Mouse (Mus musculus) liver, embryonic 15.5 days (tissue): Measurements from ENCODE around the gene Plekho2. TPM values are rescaled to one million over a fixed set of nuclear protein-coding genes. Genes with fewer than 3 reads are reported as not detected.

Source experiments
- ATAC-seq: fragments of 200-750 bp; cut with Nextera tagmentation; 2 replicates; pipeline ENCODE4 v1.8.0; 2017; ENCODE audit warnings: moderate number of reproducible peaks, mild to moderate bottlenecking, moderate library complexity; ENCODE audit not compliant: insufficient read depth
- H3K27ac ChIP-seq: fragments of 300-500 bp; sonication (generic); replicated peaks from 2 replicates; pipeline ENCODE4 v1.5.1; 2015; ENCODE audit warnings: mild to moderate bottlenecking, inconsistent platforms
- H3K27me3 ChIP-seq: fragments of 300-500 bp; sonication (generic); 2 replicates; pipeline ENCODE4 v1.6.1; 2015; ENCODE audit warnings: mild to moderate bottlenecking, inconsistent platforms
- H3K36me3 ChIP-seq: fragments of 300-500 bp; sonication (generic); replicated peaks from 2 replicates; pipeline ENCODE4 v1.6.1; 2015; ENCODE audit warnings: moderate library complexity, mild to moderate bottlenecking, inconsistent platforms
- H3K4me1 ChIP-seq: fragments of 300-500 bp; sonication (generic); replicated peaks from 2 replicates; pipeline ENCODE4 v1.6.1; 2015; ENCODE audit warnings: inconsistent platforms
- H3K4me2 ChIP-seq: fragments of 300-500 bp; sonication (generic); 2 replicates; pipeline ENCODE4 v1.6.1; 2015; ENCODE audit warnings: moderate library complexity, mild to moderate bottlenecking, inconsistent platforms
- H3K4me3 ChIP-seq: fragments of 300-500 bp; sonication (generic); replicated peaks from 2 replicates; pipeline ENCODE4 v1.5.1; 2015; ENCODE audit warnings: mild to moderate bottlenecking, inconsistent platforms
- H3K9ac ChIP-seq: fragments of 300-500 bp; sonication (generic); 2 replicates; pipeline ENCODE4 v1.6.1; 2015; ENCODE audit warnings: moderate library complexity, mild to moderate bottlenecking, inconsistent platforms
- H3K9me3 ChIP-seq: fragments of 300-500 bp; sonication (generic); replicated peaks from 2 replicates; pipeline ENCODE4 v1.6.1; 2016; ENCODE audit warnings: inconsistent platforms
- WGBS: fragments of 180-500 bp; shearing (Covaris S2); methylation state at CpG from one replicate; pipeline ENCODE4 v1.1.7; 2015; ENCODE audit warnings: mixed read lengths; ENCODE audit not compliant: insufficient replicate concordance; 5-methylcytosine and 5-hydroxymethylcytosine counted together
- polyA plus RNA-seq: library from polyadenylated mRNA; unstranded; fragments of >200 nt; fragmentation: Nextera tagmentation; extraction: Ambion mirVana; gene quantifications from 2 replicates; pipeline ENCODE4 v1.2.1, GENCODE M21; 2015

Gene Plekho2
- polyA plus RNA-seq, 1 experiment from 2014 or later = 27.0 TPM

GRCm38 (mm10) chr9:65583045-65583444 is 3.2 kb upstream of the Plekho2 start:
- no peaks in the 10 kb centered on the region for H3K9me3 ChIP-seq
- 3% methylated on average over 8 of the region's 8 CpGs for WGBS
- no peak for ATAC-seq
- H3K4me1 ChIP-seq = peaks cover 51% of the 10 kb centered on the region
- H3K9ac ChIP-seq = no peak overlapping the region
- H3K4me3 ChIP-seq = no peak overlapping the region
- no peaks in the 10 kb centered on the region for H3K27me3 ChIP-seq
- H3K36me3 ChIP-seq = no peaks in the 10 kb centered on the region
- H3K4me2 ChIP-seq = peak overlapping the region; percentile 34
- peak overlapping the region; percentile 55 for H3K27ac ChIP-seq

- Histone ChIP-seq H3K4me2 (peak overlapping the region; percentile 84), H3K27me3 (no peaks in the 10 kb centered on the region), H3K4me1 (peaks cover 58% of the 10 kb centered on the region), H3K9ac (peak overlapping the region; percentile 93), H3K9me3 (no peaks in the 10 kb centered on the region), H3K27ac (peak overlapping the region; percentile 96), H3K36me3 (peaks cover 15% of the 10 kb centered on the region), H3K4me3 (peak overlapping the region; percentile 87)
- WGBS = 2% methylated on average over 27 of the region's 29 CpGs
- peak; percentile 41 for ATAC-seq
Measured at GRCm38 (mm10) chr9:65580401-65581256, 789 bp upstream of the Plekho2 start.

DNA sequence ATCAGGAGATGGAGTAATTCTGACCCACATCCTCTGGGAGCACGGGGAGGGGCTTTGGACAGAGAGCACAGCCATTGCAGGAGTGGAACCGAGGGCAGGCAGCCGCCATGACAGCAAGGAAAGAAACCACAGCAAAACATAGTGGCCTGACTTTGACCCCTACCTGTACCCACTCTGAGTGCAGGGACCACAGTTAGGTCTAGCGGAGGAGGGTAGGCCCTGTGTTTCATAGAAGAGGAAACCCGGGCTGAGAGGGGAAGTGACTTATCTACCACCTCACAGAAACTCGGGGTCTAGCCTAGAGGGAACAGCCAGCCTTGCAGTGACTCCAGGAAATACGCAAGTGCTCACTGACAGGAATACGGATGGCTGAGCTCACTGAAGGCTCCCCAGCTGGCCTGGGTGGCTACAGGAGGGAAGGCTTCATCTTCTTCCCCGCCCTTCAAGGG is 1.0 kb downstream of the Plekho2 start:
- Histone ChIP-seq H3K4me3 (peak overlapping the region; percentile 87), H3K9ac (peak overlapping the region; percentile 93), H3K27ac (peak overlapping the region; percentile 96), H3K4me1 (peaks cover 71% of the 10 kb centered on the region), H3K4me2 (peak overlapping the region; percentile 84), H3K27me3 (no peaks in the 10 kb centered on the region), H3K36me3 (peaks cover 21% of the 10 kb centered on the region), H3K9me3 (no peaks in the 10 kb centered on the region)
- ATAC-seq = no peak
- 9% methylated on average over 9 of the region's 9 CpGs for WGBS

DNA sequence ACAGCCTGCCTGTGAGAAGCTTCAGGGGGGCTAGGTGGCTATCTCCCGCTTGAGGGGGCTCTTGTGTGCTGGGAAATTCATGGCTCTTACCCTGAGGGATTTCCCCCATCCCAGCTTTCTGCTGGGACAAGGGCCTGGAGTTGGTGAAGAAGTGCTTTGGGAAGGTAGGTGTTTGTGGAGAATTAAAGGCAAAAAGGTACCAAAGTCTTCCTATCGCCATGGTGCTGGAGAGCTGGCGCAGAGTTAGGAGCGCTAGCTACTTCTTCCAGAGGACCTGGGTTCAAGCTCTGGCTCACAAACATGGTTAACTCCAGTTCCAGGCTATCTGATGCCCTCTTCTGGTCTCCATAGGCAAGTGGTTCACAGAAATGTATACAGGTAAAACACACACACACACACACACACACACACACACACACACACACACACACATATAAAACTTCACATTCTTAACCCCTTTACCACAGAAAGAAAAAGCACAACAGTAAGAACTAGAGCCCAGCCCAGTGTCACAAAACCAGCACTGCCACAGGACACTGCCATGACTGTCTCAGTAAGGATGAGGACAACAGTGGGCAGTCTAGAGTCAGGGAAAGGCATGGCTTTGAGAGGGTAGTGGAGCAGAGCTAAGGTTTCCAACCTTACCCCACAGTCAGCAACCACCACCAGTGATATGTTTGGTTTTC is 2.2 kb downstream of the Plekho2 start:
- ATAC-seq = no peak

GRCm38 (mm10) chr9:65576861-65577510 is 2.9 kb downstream of the Plekho2 start:
- H3K9ac ChIP-seq = peak overlapping the region; percentile 93
- H3K4me1 ChIP-seq = peaks cover 68% of the 10 kb centered on the region
- H3K36me3 ChIP-seq = peaks cover 39% of the 10 kb centered on the region
- H3K4me2 ChIP-seq = peak overlapping the region; percentile 84
- H3K9me3 ChIP-seq = no peaks in the 10 kb centered on the region
- peak overlapping the region; percentile 96 for H3K27ac ChIP-seq
- H3K27me3 ChIP-seq = no peaks in the 10 kb centered on the region
- peak overlapping the region; percentile 87 for H3K4me3 ChIP-seq
- WGBS = 36% methylated on average over 7 of the region's 7 CpGs
- no peak for ATAC-seq

More for the DNA sequence above, 2.2 kb downstream of the Plekho2 start:
- Histone ChIP-seq H3K27me3 (no peaks in the 10 kb centered on the region), H3K4me3 (peak overlapping the region; percentile 87), H3K9ac (peak overlapping the region; percentile 93), H3K4me2 (peak overlapping the region; percentile 84), H3K9me3 (no peaks in the 10 kb centered on the region), H3K4me1 (peaks cover 72% of the 10 kb centered on the region), H3K27ac (peak overlapping the region; percentile 96), H3K36me3 (peaks cover 33% of the 10 kb centered on the region)
- 81% methylated on average over 4 of the region's 4 CpGs for WGBS

GRCm38 (mm10) chr9:65575393-65576196 is 4.2 kb downstream of the Plekho2 start:
- H3K4me2 ChIP-seq = peak overlapping the region; percentile 84
- ATAC-seq = no peak
- no peaks in the 10 kb centered on the region for H3K27me3 ChIP-seq
- peak overlapping the region; percentile 93 for H3K9ac ChIP-seq
- 47% methylated on average over 8 of the region's 8 CpGs for WGBS
- peaks cover 62% of the 10 kb centered on the region for H3K4me1 ChIP-seq
- H3K9me3 ChIP-seq = no peaks in the 10 kb centered on the region
- H3K27ac ChIP-seq = peak overlapping the region; percentile 96
- peak overlapping the region; percentile 87 for H3K4me3 ChIP-seq
- H3K36me3 ChIP-seq = peaks cover 52% of the 10 kb centered on the region

GRCm38 (mm10) chr9:65574513-65575392 is 5.1 kb downstream of the Plekho2 start:
- ATAC-seq = peak; percentile 71
- H3K36me3 ChIP-seq = peaks cover 61% of the 10 kb centered on the region
- peak overlapping the region; percentile 93 for H3K9ac ChIP-seq
- H3K9me3 ChIP-seq = no peaks in the 10 kb centered on the region
- peaks cover 60% of the 10 kb centered on the region for H3K4me1 ChIP-seq
- peak overlapping the region; percentile 96 for H3K27ac ChIP-seq
- WGBS = 45% methylated on average over 11 of the region's 11 CpGs
- no peaks in the 10 kb centered on the region for H3K27me3 ChIP-seq
- H3K4me2 ChIP-seq = peak overlapping the region; percentile 84
- peak overlapping the region; percentile 87 for H3K4me3 ChIP-seq

- no peak overlapping the region for H3K4me3 ChIP-seq
- H3K9ac ChIP-seq = no peak overlapping the region
- H3K27ac ChIP-seq = no peak overlapping the region
- peaks cover 67% of the 10 kb centered on the region for H3K4me1 ChIP-seq
- H3K9me3 ChIP-seq = no peaks in the 10 kb centered on the region
- no peak overlapping the region for H3K4me2 ChIP-seq
- no peaks in the 10 kb centered on the region for H3K27me3 ChIP-seq
- 89% methylated on average over 6 of the region's 6 CpGs for WGBS
- peaks cover 80% of the 10 kb centered on the region for H3K36me3 ChIP-seq
- ATAC-seq = no peak
Measured at GRCm38 (mm10) chr9:65572837-65573236, 7.0 kb downstream of the Plekho2 start.

DNA sequence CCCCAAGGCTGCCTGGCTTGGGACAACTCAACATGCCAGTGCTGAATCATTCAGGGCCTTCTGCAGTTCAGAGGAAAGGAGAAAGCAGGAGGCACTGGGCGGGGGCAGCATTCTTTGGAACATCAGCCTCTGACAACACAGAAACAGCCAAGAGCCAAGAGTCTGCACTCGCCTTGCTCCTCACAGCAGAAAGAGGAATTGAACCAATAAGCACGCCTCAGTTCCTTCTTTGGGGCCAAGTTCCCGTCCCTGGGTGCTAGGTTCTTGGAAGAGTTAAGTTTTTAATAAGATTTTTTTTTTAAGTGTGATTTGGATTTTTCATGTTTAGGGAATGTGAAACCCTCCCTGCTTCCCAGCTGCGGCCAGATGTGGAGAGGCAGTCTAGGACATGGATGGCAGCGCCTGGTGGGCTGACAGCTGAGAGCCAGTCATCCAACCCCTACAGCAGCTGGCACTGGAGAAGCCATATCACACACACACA is 10.3 kb downstream of the Plekho2 start:
- no peak for ATAC-seq
- Histone ChIP-seq H3K27me3 (no peaks in the 10 kb centered on the region), H3K4me3 (no peak overlapping the region), H3K4me1 (peaks cover 64% of the 10 kb centered on the region), H3K9ac (no peak overlapping the region), H3K27ac (peak overlapping the region; percentile 39; the same call in 1 of the 2 replicates), H3K36me3 (peaks cover 93% of the 10 kb centered on the region), H3K9me3 (no peaks in the 10 kb centered on the region), H3K4me2 (no peak overlapping the region)
- 69% methylated on average over 6 of the region's 6 CpGs for WGBS
